Mouse (Mus musculus) forebrain, embryonic 11.5 days (tissue): ENCODE data around the gene Cdc42ep4. TPM values are rescaled to one million over a fixed set of nuclear protein-coding genes. Genes with fewer than 3 reads are reported as not detected.

Source experiments
- ATAC-seq: fragments of 200-750 bp; cut with Nextera tagmentation; replicated peaks from 2 replicates; pipeline ENCODE4 v1.8.0; 2017; ENCODE audit warnings: moderate TSS enrichment; ENCODE audit not compliant: low FRiP score
- DNase-seq: peaks from one replicate; pipeline ENCODE4 v3.0.0-alpha.2; 2017; ENCODE audit warnings: low spot score
- H3K27ac ChIP-seq: fragments of 300-500 bp; sonication (generic); 2 replicates; pipeline ENCODE4 v1.5.1; 2014; ENCODE audit warnings: low read depth, low read length
- H3K27me3 ChIP-seq: fragments of 300-500 bp; sonication (generic); 2 replicates; pipeline ENCODE4 v1.6.1; 2014; ENCODE audit warnings: mild to moderate bottlenecking, low read length, mixed read lengths; ENCODE audit not compliant: control insufficient read depth, insufficient read depth
- H3K36me3 ChIP-seq: fragments of 300-500 bp; sonication (generic); 2 replicates; pipeline ENCODE4 v1.6.1; 2014; ENCODE audit warnings: mild to moderate bottlenecking, low read length, moderate library complexity, mixed read lengths; ENCODE audit not compliant: control insufficient read depth, insufficient read depth
- H3K4me1 ChIP-seq: fragments of 300-500 bp; sonication (generic); replicated peaks from 2 replicates; pipeline ENCODE4 v1.6.1; 2014; ENCODE audit warnings: low read length, mixed read lengths; ENCODE audit not compliant: control insufficient read depth, insufficient read depth
- H3K4me2 ChIP-seq: fragments of 300-500 bp; sonication (generic); 2 replicates; pipeline ENCODE4 v1.6.1; 2014; ENCODE audit warnings: low read depth, mild to moderate bottlenecking, low read length, moderate library complexity, mixed read lengths; ENCODE audit not compliant: severe bottlenecking
- H3K4me3 ChIP-seq: fragments of 300-500 bp; sonication (generic); 2 replicates; pipeline ENCODE4 v1.5.1; 2014; ENCODE audit warnings: low read depth, low read length
- H3K9ac ChIP-seq: fragments of 300-500 bp; sonication (generic); 2 replicates; pipeline ENCODE4 v1.6.1; 2014; ENCODE audit warnings: low read length
- H3K9me3 ChIP-seq: fragments of 300-500 bp; sonication (generic); 2 replicates; pipeline ENCODE4 v1.6.1; 2016; ENCODE audit warnings: low read length, mixed read lengths; ENCODE audit not compliant: control insufficient read depth
- WGBS: fragments of 180-500 bp; shearing (Covaris S2); extraction: QIAGEN DNeasy Blood & Tissue Kit; methylation state at CpG from one replicate; pipeline ENCODE4 v1.1.7; 2014; 5-methylcytosine and 5-hydroxymethylcytosine counted together
- polyA plus RNA-seq: library from polyadenylated mRNA; unstranded; fragments of >200 nt; fragmentation: Nextera tagmentation; extraction: Ambion mirVana; gene quantifications from 2 replicates; pipeline ENCODE4 v1.2.1, GENCODE M21; 2014

Gene Cdc42ep4
- polyA plus RNA-seq, 1 experiment from 2014 or later: 78.5 TPM

DNA sequence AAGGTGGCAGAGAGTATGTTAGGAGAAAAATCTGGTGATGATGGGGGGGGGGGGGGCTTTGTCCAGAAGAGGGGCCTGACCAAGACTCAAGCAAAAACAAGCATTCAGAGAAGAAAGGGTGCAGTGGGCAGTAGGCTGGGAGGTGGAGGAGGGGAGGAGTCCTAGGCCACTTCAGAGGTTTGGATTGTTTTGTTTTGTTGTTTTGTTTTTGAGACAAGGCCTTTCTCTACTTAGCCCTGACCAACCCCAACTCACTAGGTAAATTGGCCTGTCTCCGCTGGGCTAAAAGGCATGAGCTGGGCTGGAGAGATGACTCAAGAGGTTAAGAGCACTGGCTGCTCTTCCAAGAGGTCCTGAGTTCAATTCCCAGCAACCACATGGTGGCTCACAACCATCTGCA, 40.6 kb downstream of the Cdc42ep4 start:
- Histone ChIP-seq H3K27ac (no peak overlapping the region), H3K4me3 (no peak overlapping the region), H3K9me3 (no peaks in the 10 kb centered on the region), H3K4me2 (no peak overlapping the region), H3K9ac (no peak overlapping the region), H3K4me1 (peaks cover 27% of the 10 kb centered on the region), H3K27me3 (peaks cover 3% of the 10 kb centered on the region), H3K36me3 (no peaks in the 10 kb centered on the region)
- no peak for ATAC-seq
- no peak for DNase-seq
- 33% methylated on average over 1 of the region's 1 CpGs for WGBS

DNA sequence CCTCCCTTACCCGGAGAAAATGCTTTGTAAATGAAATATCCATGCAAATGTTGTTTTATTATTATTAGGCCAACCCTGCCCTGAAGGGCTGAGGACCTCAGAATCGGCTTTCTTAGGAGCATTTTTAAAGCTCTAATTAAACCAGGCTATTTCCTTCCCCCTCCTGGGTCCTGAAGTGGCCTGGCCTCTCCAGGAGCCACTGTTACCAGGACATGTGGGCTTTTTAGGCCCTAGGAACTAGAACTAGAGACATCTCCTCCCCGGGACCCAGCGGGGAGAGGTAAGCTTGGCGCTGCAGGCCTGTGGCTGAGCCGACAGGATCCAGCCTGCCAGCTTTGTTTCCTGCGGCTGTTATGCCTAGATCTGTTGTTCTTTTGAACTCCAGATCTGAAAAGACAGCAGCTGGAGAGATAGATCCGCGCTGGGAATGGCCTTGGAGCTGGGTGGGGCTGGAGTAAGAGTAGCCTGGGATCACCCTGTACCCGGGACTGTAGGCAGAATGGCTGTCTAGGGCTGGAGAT, 41.4 kb downstream of the Cdc42ep4 start:
- Histone ChIP-seq H3K27ac (peak overlapping the region; percentile 58), H3K4me2 (peak overlapping the region; percentile 18; the same call in 1 of the 2 replicates), H3K9me3 (no peaks in the 10 kb centered on the region), H3K4me1 (peaks cover 27% of the 10 kb centered on the region), H3K9ac (peak overlapping the region; percentile 13), H3K36me3 (no peaks in the 10 kb centered on the region), H3K27me3 (peaks cover 3% of the 10 kb centered on the region), H3K4me3 (no peak overlapping the region)
- under 1% methylated on average over 10 of the region's 10 CpGs for WGBS
- DNase-seq: peak; percentile 66
- ATAC-seq: peak; percentile 37

DNA sequence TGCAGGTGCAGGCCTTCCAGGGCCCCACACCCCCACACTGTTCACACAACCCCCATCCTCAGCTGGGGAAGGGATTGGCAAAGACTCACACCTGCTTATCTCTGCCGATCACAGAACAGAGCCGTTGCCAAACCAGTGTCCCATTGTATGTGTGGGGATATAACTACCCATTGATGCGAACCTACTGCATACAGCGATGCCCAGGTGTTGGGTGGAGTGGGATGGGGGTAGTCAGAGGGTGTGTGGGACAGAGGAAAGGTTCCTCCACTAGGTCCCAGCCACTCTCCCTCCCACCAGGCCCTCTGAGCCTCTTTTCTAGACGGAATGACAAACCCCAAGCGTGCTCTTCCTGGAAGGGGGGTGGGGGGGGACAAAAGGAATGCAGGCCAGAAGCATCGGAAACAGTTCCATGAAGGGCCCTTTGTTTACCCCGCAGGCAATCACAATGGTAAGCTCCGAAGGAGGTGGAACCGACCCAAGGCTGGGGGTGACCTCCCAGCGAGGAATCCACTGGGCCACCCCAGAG, 41.9 kb downstream of the Cdc42ep4 start, which contains the start of gene Cpsf4l:
Gene Cpsf4l, minus strand, starts transcription at position 287 of the 526 bp plus-strand sequence.
- Histone ChIP-seq H3K27me3 (peaks cover 3% of the 10 kb centered on the region), H3K4me3 (no peak within 1 kb of the TSS), H3K36me3 (no peaks in the 10 kb centered on the region), H3K9ac (peak within 1 kb of the TSS; percentile 13), H3K4me1 (peaks cover 27% of the 10 kb centered on the region), H3K9me3 (no peaks in the 10 kb centered on the region), H3K27ac (peak within 1 kb of the TSS; percentile 58), H3K4me2 (peak within 1 kb of the TSS; percentile 18; the same call in 1 of the 2 replicates)
- 2% methylated on average over 11 of the region's 11 CpGs for WGBS
- DNase-seq (peak; percentile 66), ATAC-seq (peak; percentile 73)

DNA sequence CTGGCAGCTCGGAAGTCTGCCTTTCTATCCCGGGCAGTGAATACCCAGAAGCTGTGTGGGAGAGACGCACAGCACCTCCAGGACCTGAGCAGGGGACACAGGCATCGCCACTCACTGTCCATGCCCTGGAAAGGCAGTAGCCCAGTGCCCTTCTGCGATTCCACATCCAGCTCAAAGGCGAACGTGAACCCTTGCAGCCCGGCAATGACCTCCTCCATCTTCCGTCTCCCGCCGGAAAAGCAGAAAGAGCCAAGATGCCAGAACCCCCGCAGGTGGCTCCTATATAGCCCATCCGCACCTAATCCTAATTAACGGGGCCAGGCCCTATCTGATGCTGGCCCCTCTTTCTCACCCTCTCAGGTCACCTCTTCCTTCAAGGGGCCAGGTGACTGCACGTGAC, 42.4 kb downstream of the Cdc42ep4 start:
- Histone ChIP-seq H3K27me3 (peaks cover 3% of the 10 kb centered on the region), H3K4me2 (peak overlapping the region; percentile 18; the same call in 1 of the 2 replicates), H3K9ac (no peak overlapping the region; the same call in 1 of the 2 replicates), H3K4me3 (no peak overlapping the region), H3K4me1 (peaks cover 27% of the 10 kb centered on the region), H3K36me3 (no peaks in the 10 kb centered on the region), H3K9me3 (no peaks in the 10 kb centered on the region), H3K27ac (no peak overlapping the region)
- no peak for ATAC-seq
- WGBS: 4% methylated on average over 15 of the region's 15 CpGs
- DNase-seq: no peak

DNA sequence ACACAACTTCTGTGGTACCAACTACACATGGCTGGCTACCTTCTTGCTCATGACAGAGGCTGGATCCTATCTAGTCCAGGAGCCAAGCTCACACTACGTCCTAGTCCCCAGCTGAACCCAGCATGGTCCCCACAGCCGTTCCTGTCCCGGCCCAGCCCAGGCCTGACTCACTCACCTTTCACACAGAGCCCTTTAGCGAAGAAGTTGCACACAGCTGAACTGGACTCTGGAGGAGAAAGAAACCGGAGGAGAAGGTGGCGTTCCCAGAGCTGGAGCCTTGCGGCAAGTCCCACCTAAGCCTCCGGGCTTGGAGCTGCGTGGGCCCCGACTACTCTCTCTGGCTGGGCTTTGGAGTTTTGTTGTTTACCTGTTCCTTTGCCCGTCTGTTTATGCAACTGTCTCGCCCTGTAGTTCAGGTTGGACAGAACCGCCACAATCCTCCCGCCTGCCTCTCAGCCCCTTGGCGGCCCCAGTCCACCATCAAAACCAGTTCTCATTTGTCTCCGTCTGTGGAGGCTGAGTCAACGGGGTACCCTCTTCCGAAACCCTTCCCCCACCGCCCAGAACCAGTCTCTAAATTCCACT, 43.0 kb downstream of the Cdc42ep4 start:
- no peak overlapping the region for H3K4me2 ChIP-seq
- peaks cover 3% of the 10 kb centered on the region for H3K27me3 ChIP-seq
- no peaks in the 10 kb centered on the region for H3K9me3 ChIP-seq
- no peak for DNase-seq
- peaks cover 27% of the 10 kb centered on the region for H3K4me1 ChIP-seq
- no peak for ATAC-seq
- 41% methylated on average over 19 of the region's 19 CpGs for WGBS
- H3K36me3 ChIP-seq: no peaks in the 10 kb centered on the region
- H3K27ac ChIP-seq: no peak overlapping the region
- no peak overlapping the region for H3K4me3 ChIP-seq
- no peak overlapping the region for H3K9ac ChIP-seq

DNA sequence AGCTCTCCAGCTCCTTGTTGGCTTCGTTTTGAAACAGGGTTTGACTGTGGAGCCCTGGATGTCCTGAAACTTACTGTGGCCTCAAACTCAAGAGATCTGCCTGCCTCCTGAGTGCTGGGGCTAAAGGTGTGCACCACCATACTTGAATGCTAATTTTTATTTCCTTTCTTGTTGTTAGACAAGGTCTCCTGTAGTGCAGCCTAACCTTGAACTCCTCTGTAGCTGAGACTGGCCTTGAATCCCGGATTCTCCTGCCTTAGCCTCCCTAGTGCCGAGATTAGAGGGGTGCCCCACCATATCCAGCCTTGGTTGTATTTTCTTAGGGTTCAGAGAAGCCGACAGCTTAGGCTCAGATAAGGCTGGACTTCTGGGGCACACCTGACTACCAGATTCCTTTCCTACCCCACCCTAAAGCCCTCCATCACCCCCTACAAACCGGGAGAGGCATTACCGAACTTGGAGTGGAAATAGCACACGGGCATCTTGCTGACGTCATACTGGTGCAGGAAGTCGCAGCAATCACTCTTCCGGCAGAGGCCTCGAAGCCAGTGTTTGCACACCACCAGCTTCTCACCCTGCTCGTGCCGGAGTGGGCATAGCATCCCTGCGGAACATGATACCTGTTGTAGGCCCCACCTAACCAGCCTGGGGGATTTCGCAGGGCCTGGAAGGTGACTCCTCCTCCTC, 45.6 kb downstream of the Cdc42ep4 start:
- peaks cover 3% of the 10 kb centered on the region for H3K27me3 ChIP-seq
- H3K4me3 ChIP-seq: no peak overlapping the region
- H3K27ac ChIP-seq: no peak overlapping the region
- WGBS: 90% methylated on average over 15 of the region's 15 CpGs
- H3K36me3 ChIP-seq: no peaks in the 10 kb centered on the region
- no peak overlapping the region for H3K9ac ChIP-seq
- peaks cover 26% of the 10 kb centered on the region for H3K4me1 ChIP-seq
- DNase-seq (no peak), ATAC-seq (no peak)
- H3K4me2 ChIP-seq: no peak overlapping the region
- no peaks in the 10 kb centered on the region for H3K9me3 ChIP-seq

DNA sequence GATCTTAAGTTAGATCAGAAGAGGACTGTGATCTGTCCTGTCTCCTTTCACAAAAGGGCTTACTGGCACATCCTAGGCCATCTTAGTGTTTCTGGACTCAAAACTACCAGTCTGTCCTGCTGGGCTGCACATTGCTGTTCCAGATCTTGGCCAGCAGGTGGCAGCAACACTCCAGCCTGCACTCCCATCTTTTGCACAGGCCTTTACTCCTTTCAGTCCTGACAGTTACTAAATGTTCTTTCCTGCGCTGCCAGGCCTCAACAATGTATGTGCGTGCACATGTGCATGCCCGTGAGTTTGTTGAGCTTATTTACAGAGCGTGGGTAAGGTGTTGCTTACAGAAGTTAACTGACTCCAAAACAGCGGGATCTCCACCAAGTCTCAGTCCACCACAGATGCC, 47.9 kb downstream of the Cdc42ep4 start:
- H3K9me3 ChIP-seq: no peaks in the 10 kb centered on the region
- no peaks in the 10 kb centered on the region for H3K36me3 ChIP-seq
- 54% methylated on average over 5 of the region's 5 CpGs for WGBS
- H3K4me1 ChIP-seq: peaks cover 3% of the 10 kb centered on the region; the same call in 1 of the 2 replicates
- peak; percentile 41; the same call in 1 of the 2 replicates for ATAC-seq
- DNase-seq: peak; percentile 88
- no peak overlapping the region for H3K27ac ChIP-seq
- H3K9ac ChIP-seq: no peak overlapping the region
- H3K4me2 ChIP-seq: no peak overlapping the region
- no peaks in the 10 kb centered on the region; the same call in 1 of the 2 replicates for H3K27me3 ChIP-seq
- H3K4me3 ChIP-seq: no peak overlapping the region

DNA sequence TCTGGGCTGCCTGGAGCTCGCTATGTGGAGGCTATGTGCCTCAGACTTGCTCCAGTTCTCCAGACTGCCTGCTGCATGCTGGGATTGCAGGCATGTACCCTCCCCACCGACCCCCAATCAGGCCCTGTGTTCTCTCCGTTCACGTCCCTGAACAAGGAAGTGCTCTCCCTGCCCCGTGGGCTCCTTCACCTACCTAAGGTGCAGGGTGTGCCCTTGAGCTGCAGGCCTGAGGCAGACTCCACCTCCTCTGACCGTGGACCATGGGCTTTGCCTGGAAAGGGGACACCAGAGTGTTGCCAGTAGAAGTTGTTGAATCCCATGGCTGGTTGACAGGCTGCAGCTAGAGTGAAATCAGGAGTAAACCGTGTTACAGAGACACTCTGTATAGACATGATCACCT, 52.0 kb downstream of the Cdc42ep4 start:
- Histone ChIP-seq H3K4me3 (no peak overlapping the region), H3K9me3 (no peaks in the 10 kb centered on the region), H3K4me1 (no peaks in the 10 kb centered on the region), H3K36me3 (peaks cover 6% of the 10 kb centered on the region), H3K9ac (no peak overlapping the region), H3K4me2 (no peak overlapping the region), H3K27ac (no peak overlapping the region), H3K27me3 (no peaks in the 10 kb centered on the region)
- 89% methylated on average over 7 of the region's 7 CpGs for WGBS
- ATAC-seq (no peak), DNase-seq (no peak)
